Mouse (Mus musculus): ENCODE measurements at regions not wholly inside any gene's neighbourhood (a gene's known extent, or its start where the extent isn't known, plus 50 kb on each side); places are given as distances from the start of the nearest gene placed in this dataset.

DNA sequence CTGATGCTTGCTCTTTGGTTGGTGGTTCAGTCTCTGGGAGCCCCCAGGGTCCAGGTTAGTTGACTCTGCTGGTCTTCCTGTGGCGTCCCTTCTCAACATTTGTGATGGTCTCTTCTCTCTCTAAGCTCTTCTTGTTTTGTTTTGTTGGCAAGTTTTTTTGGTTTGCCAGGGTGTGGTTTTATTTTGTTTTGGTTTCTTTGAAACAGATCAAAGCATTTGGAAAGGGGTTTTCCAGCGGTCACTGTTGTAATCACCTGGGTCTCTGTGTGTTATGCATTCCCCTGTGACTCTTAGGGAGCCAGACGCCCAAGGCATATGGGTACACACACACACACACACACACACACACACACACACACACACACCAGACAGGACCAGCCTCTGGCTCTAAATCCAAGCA, 57.4 kb upstream of the Gpc1 start:
- Histone ChIP-seq H3K27me3 (replicated peaks) (peaks cover 48% of the 10 kb centered on the region), H3K9ac (ENCODE audit: insufficient read depth, low read depth) (no peak overlapping the region), H3K4me3 (replicated peaks in 1 of 3; ENCODE audit: low read depth in 2 of 3, low read length in 2 of 3, poor library complexity in 1 of 3) (no peak overlapping the region), H3K27ac (ENCODE audit: insufficient read depth, low read depth) (no peak overlapping the region), H3K9me3 (replicated peaks; ENCODE audit: low read length) (no peaks in the 10 kb centered on the region), H3K36me3 (replicated peaks in 1 of 2; ENCODE audit: control insufficient read depth in 1 of 2, insufficient read depth in 1 of 2, low read length in 1 of 2) (no peaks in the 10 kb centered on the region), H3K4me2 (ENCODE audit: insufficient read depth, low read depth, poor library complexity, severe bottlenecking) (peak overlapping the region; percentile 54; the same call in 1 of the 2 replicates), H3K79me2 (replicated peaks; ENCODE audit: control insufficient read depth, extremely low read depth, insufficient read depth, poor library complexity, severe bottlenecking) (no peaks in the 10 kb centered on the region), H3K4me1 (ENCODE audit: control insufficient read depth in 1 of 2, insufficient read depth in 2 of 2) (peaks cover 10 to 14% of the 10 kb centered on the region in 2 experiments)
- in situ Hi-C loops (cut with MboI; ENCODE audit: low pct_ligation_motif_present, low pct_unique_long_range_greater_than_20kb, low sequenced_read_pairs) = no loop called here
- TF ChIP-seq USF2 (conservative IDR thresholded peaks at IDR 0.05; ENCODE audit: low read depth, low read length) = no peak
- no peak for TF ChIP-seq MYC (IDR thresholded peaks at IDR 0.05; ENCODE audit: low read depth, low read length)
- no peak for TF ChIP-seq ZNF384 (IDR thresholded peaks at IDR 0.05; ENCODE audit: low read depth, low read length)
- TF ChIP-seq ZC3H11A (IDR thresholded peaks at IDR 0.05; ENCODE audit: low read depth, low read length) = no peak
- no peak for TF ChIP-seq UBTF (IDR thresholded peaks at IDR 0.05; ENCODE audit: low read depth, low read length)
- no peak for TF ChIP-seq MEF2A (IDR thresholded peaks at IDR 0.05; ENCODE audit: borderline replicate concordance, low read depth, low read length)
- TF ChIP-seq MAFK (IDR thresholded peaks at IDR 0.05; ENCODE audit: insufficient replicate concordance, low read length) = no peak
- no peak for TF ChIP-seq POLR2A (IDR thresholded peaks at IDR 0.05; ENCODE audit: low read depth, low read length)
- no peak for TF ChIP-seq BHLHE40 (IDR thresholded peaks at IDR 0.05; ENCODE audit: low read depth, low read length)
- no peak for TF ChIP-seq GABPA (IDR thresholded peaks at IDR 0.05; ENCODE audit: insufficient replicate concordance, low read depth, low read length)
- TF ChIP-seq MAX (IDR thresholded peaks at IDR 0.05; ENCODE audit: low read length) = no peak
- no peak for TF ChIP-seq RAD21 (IDR thresholded peaks at IDR 0.05; ENCODE audit: low read depth, low read length)
- no peak for TF ChIP-seq ZKSCAN1 (IDR thresholded peaks at IDR 0.05; ENCODE audit: borderline replicate concordance, low read depth, low read length)
- DNase-seq (ENCODE audit: extremely low read depth) = no peak
- dilution Hi-C loops (cut with MboI; ENCODE audit: extremely low pct_ligation_motif_present, extremely low pct_unique_long_range_greater_than_20kb, low sequenced_read_pairs) = no loop called here

DNA sequence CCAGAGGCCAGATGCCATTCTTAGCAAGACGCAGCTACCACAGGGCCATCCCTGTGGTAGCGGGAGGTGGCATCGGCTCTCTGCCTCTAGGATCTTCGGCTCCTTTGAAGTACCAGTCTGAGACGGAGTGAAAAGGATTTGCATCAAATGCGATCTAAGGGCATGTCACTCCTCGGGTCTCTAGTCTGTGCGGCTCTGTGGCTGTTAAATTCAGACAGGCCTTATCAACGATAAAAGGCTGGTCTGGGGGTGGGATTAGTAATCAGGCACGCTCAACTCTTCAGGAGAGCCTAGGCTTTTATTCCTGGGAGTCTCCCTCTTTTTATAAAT, 58.7 kb upstream of the Gpc1 start:
- peaks cover 51% of the 10 kb centered on the region for H3K27me3 ChIP-seq (replicated peaks)
- no peak overlapping the region for H3K4me3 ChIP-seq (replicated peaks in 1 of 3; ENCODE audit: low read depth in 2 of 3, low read length in 2 of 3, poor library complexity in 1 of 3)
- dilution Hi-C loops (cut with MboI; ENCODE audit: extremely low pct_ligation_motif_present, extremely low pct_unique_long_range_greater_than_20kb, low sequenced_read_pairs) (no loop called here), in situ Hi-C loops (cut with MboI; ENCODE audit: low pct_ligation_motif_present, low pct_unique_long_range_greater_than_20kb, low sequenced_read_pairs) (no loop called here)
- TF ChIP-seq SMC3 (IDR thresholded peaks at IDR 0.05; ENCODE audit: low read depth, low read length) (no peak), RAD21 (IDR thresholded peaks at IDR 0.05; ENCODE audit: low read depth, low read length) (no peak), UBTF (IDR thresholded peaks at IDR 0.05; ENCODE audit: low read depth, low read length) (no peak), MAZ (IDR thresholded peaks at IDR 0.05; ENCODE audit: low read depth, low read length) (no peak), KAT2A (IDR thresholded peaks at IDR 0.05; ENCODE audit: insufficient replicate concordance, low read length) (no peak), USF2 (conservative IDR thresholded peaks at IDR 0.05; ENCODE audit: low read depth, low read length) (no peak), ZNF384 (IDR thresholded peaks at IDR 0.05; ENCODE audit: low read depth, low read length) (no peak), ZMIZ1 (IDR thresholded peaks at IDR 0.05; ENCODE audit: low read depth, low read length) (no peak), ZC3H11A (IDR thresholded peaks at IDR 0.05; ENCODE audit: low read depth, low read length) (no peak), MEF2A (IDR thresholded peaks at IDR 0.05; ENCODE audit: borderline replicate concordance, low read depth, low read length) (no peak), NRF1 (IDR thresholded peaks at IDR 0.05; ENCODE audit: low read depth, low read length) (no peak), SIN3A (IDR thresholded peaks at IDR 0.05; ENCODE audit: low read length) (no peak), GABPA (IDR thresholded peaks at IDR 0.05; ENCODE audit: insufficient replicate concordance, low read depth, low read length) (no peak), TBP (conservative IDR thresholded peaks at IDR 0.05; ENCODE audit: low read depth, low read length) (no peak), EP300 (IDR thresholded peaks at IDR 0.05; ENCODE audit: low read length) (no peak), HCFC1 (IDR thresholded peaks at IDR 0.05; ENCODE audit: low read depth, low read length) (no peak), MXI1 (IDR thresholded peaks at IDR 0.05; ENCODE audit: low read depth, low read length) (no peak), BHLHE40 (IDR thresholded peaks at IDR 0.05; ENCODE audit: low read depth, low read length) (no peak)
- H3K27ac ChIP-seq (ENCODE audit: insufficient read depth, low read depth) = no peak overlapping the region
- DNase-seq (ENCODE audit: extremely low read depth) = no peak
- H3K9ac ChIP-seq (ENCODE audit: insufficient read depth, low read depth) = no peak overlapping the region
- H3K9me3 ChIP-seq (replicated peaks; ENCODE audit: low read length) = no peaks in the 10 kb centered on the region
- H3K79me2 ChIP-seq (replicated peaks; ENCODE audit: control insufficient read depth, extremely low read depth, insufficient read depth, poor library complexity, severe bottlenecking) = no peaks in the 10 kb centered on the region
- peaks cover 10 to 14% of the 10 kb centered on the region in 2 experiments for H3K4me1 ChIP-seq (ENCODE audit: control insufficient read depth in 1 of 2, insufficient read depth in 2 of 2)
- H3K36me3 ChIP-seq (replicated peaks in 1 of 2; ENCODE audit: control insufficient read depth in 1 of 2, insufficient read depth in 1 of 2, low read length in 1 of 2) = no peaks in the 10 kb centered on the region
- no peak overlapping the region for H3K4me2 ChIP-seq (ENCODE audit: insufficient read depth, low read depth, poor library complexity, severe bottlenecking)
